Mouse (Mus musculus) heart, adult 2 months (tissue): ENCODE measurements around the gene Tnni2. TPM values are rescaled to one million over a fixed set of nuclear protein-coding genes. Genes with fewer than 3 reads are reported as not detected.

Experiments used
- DNase-seq, 2 experiments: peaks; one replicate each; pipeline ENCODE4 v3.0.0; 2021
- H3K27ac ChIP-seq: fragments of 200-600 bp; 2 replicates; pipeline ENCODE4 v1.8.1; 2022
- H3K27me3 ChIP-seq: fragments of 200-500 bp; 2 replicates; pipeline ENCODE4 v1.6.1; 2012; ENCODE audit warnings: mild to moderate bottlenecking, low read length, inconsistent platforms, mixed read lengths; ENCODE audit not compliant: control insufficient read depth, insufficient read depth
- H3K36me3 ChIP-seq: fragments of 200-500 bp; 2 replicates; pipeline ENCODE4 v1.6.1; 2012; ENCODE audit warnings: low read length, inconsistent platforms; ENCODE audit not compliant: control insufficient read depth, insufficient read depth
- H3K4me1 ChIP-seq: fragments of 200-500 bp; 2 replicates; pipeline ENCODE4 v1.6.1; 2011; ENCODE audit warnings: low read length; ENCODE audit not compliant: control insufficient read depth, insufficient read depth
- H3K4me3 ChIP-seq: fragments of 200-600 bp; 2 replicates; pipeline ENCODE4 v1.8.1; 2022
- H3K79me2 ChIP-seq: fragments of 200-500 bp; replicated peaks from 2 replicates; pipeline ENCODE4 v1.6.1; 2012; ENCODE audit warnings: mild to moderate bottlenecking, inconsistent platforms, low read length, moderate library complexity, mixed read lengths; ENCODE audit not compliant: control insufficient read depth, insufficient read depth
- H3K9ac ChIP-seq: fragments of 200-500 bp; 2 replicates; pipeline ENCODE4 v1.6.1; 2012; ENCODE audit warnings: low read depth, mild to moderate bottlenecking, control low read depth, inconsistent platforms, low read length, mixed read lengths
- CTCF ChIP-seq: fragments of 200-600 bp; IDR thresholded peaks from 2 replicates; pipeline ENCODE4 v1.8.1; 2022; ENCODE audit warnings: antibody characterized with exemption, mild to moderate bottlenecking, moderate library complexity
- EP300 ChIP-seq: fragments of 200-500 bp; IDR thresholded peaks from 2 replicates; pipeline ENCODE4 v1.6.1; 2011; ENCODE audit warnings: low read depth, low read length, control low read depth; ENCODE audit not compliant: insufficient read depth
- POLR2A ChIP-seq: fragments of 200-500 bp; IDR thresholded peaks from 2 replicates; pipeline ENCODE4 v1.6.1; 2011; ENCODE audit warnings: mild to moderate bottlenecking, low read depth, low read length, control low read depth; ENCODE audit not compliant: insufficient read depth
- WGBS: fragments of 180-500 bp; shearing (Covaris S2); methylation state at CpG from one replicate; pipeline ENCODE4 v1.1.7; 2018; 5-methylcytosine and 5-hydroxymethylcytosine counted together
- intact Hi-C: fragments of 180-260 bp; cut with DNase I; formaldehyde crosslinking; loops from one replicate; pipeline ENCODE4 v1.15.1; 2025
- long read RNA-seq: library from polyadenylated mRNA; stranded (forward); transcript quantifications from one replicate; pipeline ENCODE4 v2.0.0, GENCODE M21; 2021
- polyA plus RNA-seq: library from polyadenylated mRNA; depleted of rRNA; stranded (reverse); fragments of >200 nt; gene quantifications from 2 replicates; pipeline ENCODE4 v1.2.3, GENCODE M21; 2012; rRNA removed
- total RNA-seq, 2 experiments: library from RNA; stranded (reverse); gene quantifications; 2 replicates each; pipeline ENCODE4 v1.2.3; 2021

Gene Tnni2
- total RNA-seq (1 to 10 TPM; 2.7 to 3.0 TPM), polyA plus RNA-seq (5.9 and 7.5 TPM in 2 replicates)
- long read RNA-seq, partial matches to known transcripts, result 1 of 2 reads
- long read RNA-seq, other reads (novel, unspliced or antisense), result 1 of 2 reads

DNA sequence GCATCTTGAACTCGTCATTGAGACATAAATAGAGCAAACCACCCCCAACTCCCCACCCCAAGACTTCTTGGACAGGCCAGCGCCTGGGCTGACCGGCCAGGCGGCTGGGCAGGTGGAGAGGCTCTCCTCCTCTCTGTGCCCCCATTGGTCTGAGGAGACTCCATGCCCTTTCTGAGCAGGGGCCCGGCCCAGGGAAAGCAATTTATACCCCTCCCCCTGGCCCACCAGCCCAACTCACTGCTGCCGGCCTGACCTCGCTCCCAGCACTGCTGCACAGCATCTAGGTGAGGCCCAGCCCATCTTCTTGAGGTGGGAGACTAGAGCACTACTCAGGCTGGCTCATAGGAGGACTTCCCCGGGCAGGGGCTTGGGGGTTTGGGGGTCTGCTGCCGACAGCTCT lies at the start of gene Tnni2:
Gene Tnni2 (plus strand): TSS at position 224 of the 400 bp plus-strand sequence.
- Histone ChIP-seq H3K4me1 (peaks cover 3% of the 10 kb centered on the region; the same call in 1 of the 2 replicates), H3K27ac (no peak within 1 kb of the TSS), H3K36me3 (no peaks in the 10 kb centered on the region), H3K79me2 (no peaks in the 10 kb centered on the region), H3K27me3 (no peaks in the 10 kb centered on the region), H3K4me3 (no peak within 1 kb of the TSS), H3K9ac (no peak within 1 kb of the TSS)
- intact Hi-C loops, result loop anchor here (2.0 to 5.0 kb wide), 2 partner anchors 36 to 139 kb away; no protein-coding TSS in a partner anchor
- WGBS, result 89% methylated on average over 9 of the region's 9 CpGs
- TF ChIP-seq EP300 (no peak), CTCF (no peak), POLR2A (no peak)
- DNase-seq, result peak in 1 of 2 experiments; percentile 28

DNA sequence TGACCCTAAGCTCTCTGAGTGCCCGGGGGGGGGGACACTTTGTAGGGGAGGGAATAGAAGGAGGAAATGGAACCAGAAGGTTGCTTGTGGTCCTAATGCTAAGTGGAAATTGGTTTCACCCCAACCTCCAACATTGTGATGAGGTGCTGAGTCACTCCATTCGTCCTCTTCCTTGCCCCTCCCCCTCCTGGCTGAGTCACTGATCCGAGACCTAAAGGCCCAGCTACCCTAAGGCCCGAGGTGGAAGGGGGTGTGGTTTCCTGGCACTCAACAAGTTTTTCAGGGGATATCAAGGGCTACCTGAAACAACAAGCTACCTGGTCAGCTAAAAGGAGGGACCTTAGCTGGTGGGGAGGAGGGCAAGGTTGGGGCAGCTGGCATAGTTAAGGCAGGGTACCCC lies 48.4 kb upstream of the Tnni2 start:
- Histone ChIP-seq H3K36me3 (peaks cover 3% of the 10 kb centered on the region; the same call in 1 of the 2 replicates), H3K9ac (no peak overlapping the region), H3K4me3 (no peak overlapping the region), H3K27ac (peak overlapping the region; percentile 66), H3K79me2 (no peaks in the 10 kb centered on the region), H3K27me3 (no peaks in the 10 kb centered on the region), H3K4me1 (peaks cover 26% of the 10 kb centered on the region)
- intact Hi-C loops, result no loop called here
- DNase-seq, result peak in 1 of 2 experiments; percentile 31
- no peak for TF ChIP-seq POLR2A
- TF ChIP-seq EP300, result no peak
- no peak for TF ChIP-seq CTCF
- WGBS, result 31% methylated on average over 4 of the region's 4 CpGs

GRCm38 (mm10) chr7:142394261-142395190 lies 47.1 kb upstream of the Tnni2 start:
- intact Hi-C loops, result loop anchor here (1.0 kb wide), 1 partner anchor 21 kb away; no protein-coding TSS in a partner anchor

DNA sequence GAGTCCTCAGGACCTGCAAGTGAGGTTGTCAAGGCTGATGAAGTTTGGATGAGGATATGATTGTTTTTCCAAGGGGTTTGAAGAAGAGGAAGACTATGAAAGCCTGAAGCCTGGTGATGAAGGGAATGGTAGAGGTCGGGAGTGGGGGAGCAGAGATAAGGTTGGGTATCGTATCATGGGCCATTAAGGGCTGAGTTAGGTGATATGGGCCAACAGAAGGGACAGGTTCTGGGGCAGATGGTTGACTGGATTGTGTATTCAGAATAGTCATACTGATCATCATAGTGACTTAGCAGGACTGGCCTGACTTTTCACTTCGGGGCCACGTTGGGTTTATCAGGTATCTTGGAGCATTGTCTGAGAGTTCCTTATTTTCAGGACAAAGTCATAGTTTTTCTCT lies 46.1 kb upstream of the Tnni2 start:
- 85% methylated on average over 4 of the region's 4 CpGs for WGBS
- peaks cover 3% of the 10 kb centered on the region; the same call in 1 of the 2 replicates for H3K36me3 ChIP-seq
- no peaks in the 10 kb centered on the region for H3K27me3 ChIP-seq
- no peak overlapping the region for H3K9ac ChIP-seq
- H3K79me2 ChIP-seq, result no peaks in the 10 kb centered on the region
- DNase-seq, result no peak
- no peak overlapping the region; the same call in 1 of the 2 replicates for H3K27ac ChIP-seq
- TF ChIP-seq POLR2A, result no peak
- TF ChIP-seq EP300, result no peak
- TF ChIP-seq CTCF, result no peak
- intact Hi-C loops, result no loop called here
- peaks cover 27% of the 10 kb centered on the region for H3K4me1 ChIP-seq
- H3K4me3 ChIP-seq, result no peak overlapping the region

More at GRCm38 (mm10) chr7:142394261-142395190, 47.1 kb upstream of the Tnni2 start:
- TF ChIP-seq POLR2A (peak; percentile 41; the same call in 1 of the 2 replicates), CTCF (no peak), EP300 (0 out of 2 replicates have a peak, but pooled peaks have one; percentile 3)
- Histone ChIP-seq H3K4me1 (peaks cover 27% of the 10 kb centered on the region), H3K4me3 (no peak overlapping the region), H3K9ac (no peak overlapping the region), H3K36me3 (peaks cover 3% of the 10 kb centered on the region; the same call in 1 of the 2 replicates), H3K79me2 (no peaks in the 10 kb centered on the region), H3K27ac (peak overlapping the region; percentile 66), H3K27me3 (no peaks in the 10 kb centered on the region)
- DNase-seq, result no peak
- WGBS, result 39% methylated on average over 6 of the region's 6 CpGs

- H3K27me3 ChIP-seq, result no peaks in the 10 kb centered on the region
- DNase-seq, result no peak
- H3K9ac ChIP-seq, result no peak overlapping the region
- H3K4me3 ChIP-seq, result no peak overlapping the region
- TF ChIP-seq POLR2A (no peak), CTCF (no peak), EP300 (no peak)
- no peaks in the 10 kb centered on the region for H3K79me2 ChIP-seq
- no peak overlapping the region for H3K27ac ChIP-seq
- WGBS, result 97% methylated on average over 1 of the region's 1 CpGs
- peaks cover 3% of the 10 kb centered on the region; the same call in 1 of the 2 replicates for H3K36me3 ChIP-seq
- H3K4me1 ChIP-seq, result peaks cover 25% of the 10 kb centered on the region
- intact Hi-C loops, result no loop called here
Measured at GRCm38 (mm10) chr7:142396611-142397010, 45.0 kb upstream of the Tnni2 start.
